Mouse (Mus musculus) adipocyte (in vitro differentiated cells): ENCODE results near the gene Camkk1.

Source experiments
- DNase-seq: peaks from one replicate; pipeline ENCODE4 v3.0.0-alpha.2; 2016; ENCODE audit warnings: low spot score

Gene Camkk1

GRCm38 (mm10) chr11:73052795-73053194 lies 34.0 kb downstream of the Camkk1 start:
- no peak for DNase-seq

- no peak for DNase-seq
These were observed 38.9 kb downstream of the Camkk1 start for GRCm38 (mm10) chr11:73057701-73058100.

GRCm38 (mm10) chr11:73059630-73060029 lies 40.8 kb downstream of the Camkk1 start:
- no peak for DNase-seq

GRCm38 (mm10) chr11:73061413-73061812 lies 42.6 kb downstream of the Camkk1 start:
- no peak for DNase-seq

- DNase-seq, result peak; percentile 52
These were observed 53.0 kb downstream of the Camkk1 start for GRCm38 (mm10) chr11:73071839-73072238.

- DNase-seq, result no peak
These were observed 57.5 kb downstream of the Camkk1 start for GRCm38 (mm10) chr11:73076295-73076694.

- DNase-seq, result no peak
These were observed 57.9 kb downstream of the Camkk1 start for GRCm38 (mm10) chr11:73076733-73077132.

- no peak for DNase-seq
These were observed 58.5 kb downstream of the Camkk1 start for GRCm38 (mm10) chr11:73077211-73077720.

- no peak for DNase-seq
These were observed 59.8 kb downstream of the Camkk1 start for GRCm38 (mm10) chr11:73078615-73079014.

- no peak for DNase-seq
These were observed 61.5 kb downstream of the Camkk1 start for GRCm38 (mm10) chr11:73080306-73080705.

- DNase-seq, result no peak
These were observed 65.5 kb downstream of the Camkk1 start for GRCm38 (mm10) chr11:73084303-73084702.

GRCm38 (mm10) chr11:73084804-73085231 lies 66.0 kb downstream of the Camkk1 start:
- peak; percentile 43 for DNase-seq

GRCm38 (mm10) chr11:73085391-73085790 lies 66.6 kb downstream of the Camkk1 start:
- no peak for DNase-seq

GRCm38 (mm10) chr11:73087700-73088480 lies 69.1 kb downstream of the Camkk1 start:
- no peak for DNase-seq

GRCm38 (mm10) chr11:73090283-73090682 lies 71.5 kb downstream of the Camkk1 start, which contains the start of gene Itgae:
Itgae (plus strand) TSS chr11:73090583.
- DNase-seq, result no peak

- no peak for DNase-seq
These were observed 72.0 kb downstream of the Camkk1 start for GRCm38 (mm10) chr11:73090826-73091225.
